Mouse (Mus musculus) lung, postnatal 14 days (tissue): ENCODE data around the gene Hesx1.
"Not testable (repeated sequence)": the region's sequence is repeated elsewhere in the genome, so short reads cannot be mapped to it uniquely, and the experiment has no call there.

Experiments used
- DNase-seq: peaks from one replicate; pipeline ENCODE4 v3.0.0; 2021

The Hesx1 gene

GRCm38 (mm10) chr14:26994211-26994741, at the start of gene Hesx1:
TSS of gene Hesx1 (plus strand) at chr14:26994416.
- DNase-seq, result peak; percentile 34

- not testable (repeated sequence) for DNase-seq
Observed at GRCm38 (mm10) chr14:26956139-26956538, 38.1 kb upstream of the Hesx1 start.

GRCm38 (mm10) chr14:26960518-26960917, 33.7 kb upstream of the Hesx1 start:
- DNase-seq, result no peak

- DNase-seq, result no peak
Observed at GRCm38 (mm10) chr14:26969164-26969563, 25.1 kb upstream of the Hesx1 start.

GRCm38 (mm10) chr14:26969856-26970407, 24.3 kb upstream of the Hesx1 start:
- peak; percentile 45 for DNase-seq

GRCm38 (mm10) chr14:26970439-26970932, 23.7 kb upstream of the Hesx1 start:
- peak; percentile 100 for DNase-seq

- DNase-seq, result no peak
Observed at GRCm38 (mm10) chr14:26971106-26971789, 23.0 kb upstream of the Hesx1 start, which contains the start of gene Appl1. TSS of gene Appl1 (minus strand) at chr14:26971232.

GRCm38 (mm10) chr14:26973089-26973488, 21.1 kb upstream of the Hesx1 start:
- DNase-seq, result no peak

- DNase-seq, result no peak
Observed at GRCm38 (mm10) chr14:26975490-26975889, 18.7 kb upstream of the Hesx1 start.

GRCm38 (mm10) chr14:26976212-26976611, 18.0 kb upstream of the Hesx1 start:
- DNase-seq, result no peak

- no peak for DNase-seq
Observed at GRCm38 (mm10) chr14:26977500-26977899, 16.7 kb upstream of the Hesx1 start.

- DNase-seq, result no peak
Observed at GRCm38 (mm10) chr14:26979808-26980207, 14.4 kb upstream of the Hesx1 start.

- DNase-seq, result no peak
Observed at GRCm38 (mm10) chr14:26981021-26981420, 13.2 kb upstream of the Hesx1 start.

- no peak for DNase-seq
Observed at GRCm38 (mm10) chr14:26981494-26982149, 12.6 kb upstream of the Hesx1 start.

GRCm38 (mm10) chr14:26982150-26982530, 12.1 kb upstream of the Hesx1 start:
- no peak for DNase-seq

- peak; percentile 20 for DNase-seq
Observed at GRCm38 (mm10) chr14:26988694-26989093, 5.5 kb upstream of the Hesx1 start.

- no peak for DNase-seq
Observed at GRCm38 (mm10) chr14:26991622-26992021, 2.6 kb upstream of the Hesx1 start.

- DNase-seq, result no peak
Observed at GRCm38 (mm10) chr14:26993427-26993826, 789 bp upstream of the Hesx1 start.

GRCm38 (mm10) chr14:26996257-26996656, 2.0 kb downstream of the Hesx1 start:
- DNase-seq, result no peak

- DNase-seq, result no peak
Observed at GRCm38 (mm10) chr14:27000386-27000785, 6.2 kb downstream of the Hesx1 start.

GRCm38 (mm10) chr14:27004906-27005305, 10.7 kb downstream of the Hesx1 start:
- no peak for DNase-seq

GRCm38 (mm10) chr14:27005937-27006336, 11.7 kb downstream of the Hesx1 start:
- no peak for DNase-seq

GRCm38 (mm10) chr14:27011561-27011960, 17.3 kb downstream of the Hesx1 start:
- no peak for DNase-seq

GRCm38 (mm10) chr14:27013658-27014057, 19.4 kb downstream of the Hesx1 start:
- no peak for DNase-seq
